Mouse (Mus musculus): Measurements from ENCODE around the gene Zfp949. TPM values are rescaled to one million over a fixed set of nuclear protein-coding genes. Genes with fewer than 3 reads are reported as not detected.

The Zfp949 gene
- 10.7 and 10.8 TPM in 2 replicates for polyA plus RNA-seq (2016; fragmentation: Nextera tagmentation; extraction: Ambion mirVana)

GRCm38 (mm10) chr9:88547851-88548613 lies at the start of gene Zfp949:
Gene Zfp949, plus strand, starts transcription at chr9:88548020.
- peaks cover 27% of the 10 kb centered on the region for H3K4me1 ChIP-seq
- peak; percentile 93 for ATAC-seq (ENCODE audit: low FRiP score)
- no peaks in the 10 kb centered on the region; the same call in 1 of the 2 replicates for H3K36me3 ChIP-seq (replicated peaks)
- no peaks in the 10 kb centered on the region for H3K9me3 ChIP-seq
- H3K4me3 ChIP-seq (replicated peaks) = peak within 1 kb of the TSS; percentile 72
- peak within 1 kb of the TSS; percentile 67 for H3K4me2 ChIP-seq
- H3K9ac ChIP-seq = peak within 1 kb of the TSS; percentile 68
- H3K27me3 ChIP-seq = no peaks in the 10 kb centered on the region
- peak within 1 kb of the TSS; percentile 77 for H3K27ac ChIP-seq
- under 1% methylated on average over 30 of the region's 30 CpGs for WGBS

- H3K27me3 ChIP-seq = no peaks in the 10 kb centered on the region
- H3K36me3 ChIP-seq (replicated peaks) = no peaks in the 10 kb centered on the region
- no peak overlapping the region for H3K4me2 ChIP-seq
- no peak for ATAC-seq (ENCODE audit: low FRiP score)
- no peak overlapping the region for H3K27ac ChIP-seq
- WGBS = 88% methylated on average over 2 of the region's 2 CpGs
- no peak overlapping the region for H3K9ac ChIP-seq
- no peak overlapping the region for H3K4me3 ChIP-seq (replicated peaks)
- H3K9me3 ChIP-seq = no peaks in the 10 kb centered on the region
- H3K4me1 ChIP-seq = no peaks in the 10 kb centered on the region
Measured at GRCm38 (mm10) chr9:88500112-88500511, 47.7 kb upstream of the Zfp949 start.

- H3K27ac ChIP-seq = no peak overlapping the region
- no peak overlapping the region for H3K4me2 ChIP-seq
- no peaks in the 10 kb centered on the region for H3K4me1 ChIP-seq
- H3K27me3 ChIP-seq = no peaks in the 10 kb centered on the region
- no peak overlapping the region for H3K9ac ChIP-seq
- no peak overlapping the region for H3K4me3 ChIP-seq (replicated peaks)
- WGBS = 94% methylated on average over 6 of the region's 6 CpGs
- no peaks in the 10 kb centered on the region for H3K36me3 ChIP-seq (replicated peaks)
- no peak for ATAC-seq (ENCODE audit: low FRiP score)
- H3K9me3 ChIP-seq = no peaks in the 10 kb centered on the region
Measured at GRCm38 (mm10) chr9:88501846-88502245, 46.0 kb upstream of the Zfp949 start.

- no peak overlapping the region for H3K27ac ChIP-seq
- H3K27me3 ChIP-seq = no peaks in the 10 kb centered on the region
- no peak for ATAC-seq (ENCODE audit: low FRiP score)
- no peak overlapping the region for H3K4me2 ChIP-seq
- peaks cover 6% of the 10 kb centered on the region for H3K4me1 ChIP-seq
- no peak overlapping the region for H3K9ac ChIP-seq
- H3K4me3 ChIP-seq (replicated peaks) = no peak overlapping the region
- H3K9me3 ChIP-seq = no peaks in the 10 kb centered on the region
- WGBS = 85% methylated on average over 1 of the region's 1 CpGs
- peaks cover 6% of the 10 kb centered on the region for H3K36me3 ChIP-seq (replicated peaks)
Measured at GRCm38 (mm10) chr9:88515546-88515945, 32.3 kb upstream of the Zfp949 start.

GRCm38 (mm10) chr9:88516361-88516995 lies 31.3 kb upstream of the Zfp949 start:
- no peak for ATAC-seq (ENCODE audit: low FRiP score)
- H3K4me3 ChIP-seq (replicated peaks) = no peak overlapping the region
- no peaks in the 10 kb centered on the region for H3K9me3 ChIP-seq
- H3K36me3 ChIP-seq (replicated peaks) = peaks cover 14% of the 10 kb centered on the region
- 83% methylated on average over 3 of the region's 3 CpGs for WGBS
- H3K27ac ChIP-seq = no peak overlapping the region
- no peak overlapping the region for H3K9ac ChIP-seq
- peaks cover 14% of the 10 kb centered on the region for H3K4me1 ChIP-seq
- no peaks in the 10 kb centered on the region for H3K27me3 ChIP-seq
- no peak overlapping the region for H3K4me2 ChIP-seq

- peak overlapping the region; percentile 66 for H3K4me2 ChIP-seq
- no peak overlapping the region for H3K4me3 ChIP-seq (replicated peaks)
- no peaks in the 10 kb centered on the region for H3K9me3 ChIP-seq
- no peaks in the 10 kb centered on the region for H3K27me3 ChIP-seq
- H3K36me3 ChIP-seq (replicated peaks) = peaks cover 14% of the 10 kb centered on the region
- H3K27ac ChIP-seq = 0 out of 2 replicates have a peak overlapping the region, but pooled peaks have one; percentile 9
- no peak for ATAC-seq (ENCODE audit: low FRiP score)
- peaks cover 16% of the 10 kb centered on the region for H3K4me1 ChIP-seq
- H3K9ac ChIP-seq = no peak overlapping the region
Measured at GRCm38 (mm10) chr9:88519390-88520121, 28.3 kb upstream of the Zfp949 start.

GRCm38 (mm10) chr9:88520122-88520848 lies 27.5 kb upstream of the Zfp949 start:
- Histone ChIP-seq H3K4me2 (peak overlapping the region; percentile 66), H3K4me1 (peaks cover 16% of the 10 kb centered on the region), H3K4me3 (replicated peaks) (peak overlapping the region; percentile 75), H3K9ac (peak overlapping the region; percentile 89; the same call in 1 of the 2 replicates), H3K36me3 (replicated peaks) (peaks cover 14% of the 10 kb centered on the region), H3K27ac (0 out of 2 replicates have a peak overlapping the region, but pooled peaks have one; percentile 32), H3K9me3 (no peaks in the 10 kb centered on the region), H3K27me3 (no peaks in the 10 kb centered on the region)
- WGBS = 27% methylated on average over 2 of the region's 2 CpGs
- ATAC-seq (ENCODE audit: low FRiP score) = no peak

- no peak for ATAC-seq (ENCODE audit: low FRiP score)
- Histone ChIP-seq H3K27ac (0 out of 2 replicates have a peak overlapping the region, but pooled peaks have one; percentile 32), H3K4me1 (peaks cover 16% of the 10 kb centered on the region), H3K36me3 (replicated peaks) (peaks cover 14% of the 10 kb centered on the region), H3K9me3 (no peaks in the 10 kb centered on the region), H3K4me2 (peak overlapping the region; percentile 66), H3K4me3 (replicated peaks) (peak overlapping the region; percentile 75), H3K27me3 (no peaks in the 10 kb centered on the region), H3K9ac (peak overlapping the region; percentile 89)
- WGBS = 25% methylated on average over 4 of the region's 4 CpGs
Measured at GRCm38 (mm10) chr9:88520849-88521483, 26.9 kb upstream of the Zfp949 start.

- 0% methylated on average over 10 of the region's 10 CpGs for WGBS
- H3K4me1 ChIP-seq = peaks cover 16% of the 10 kb centered on the region
- peak overlapping the region; percentile 66 for H3K4me2 ChIP-seq
- H3K9ac ChIP-seq = peak overlapping the region; percentile 89
- peaks cover 14% of the 10 kb centered on the region for H3K36me3 ChIP-seq (replicated peaks)
- H3K27ac ChIP-seq = peak overlapping the region; percentile 92
- peak overlapping the region; percentile 75 for H3K4me3 ChIP-seq (replicated peaks)
- no peak for ATAC-seq (ENCODE audit: low FRiP score)
- H3K9me3 ChIP-seq = no peaks in the 10 kb centered on the region
- no peaks in the 10 kb centered on the region for H3K27me3 ChIP-seq
Measured at GRCm38 (mm10) chr9:88521961-88522568, 25.8 kb upstream of the Zfp949 start.

GRCm38 (mm10) chr9:88522569-88523334 lies 25.1 kb upstream of the Zfp949 start:
- ATAC-seq (ENCODE audit: low FRiP score) = peak; percentile 93

More at GRCm38 (mm10) chr9:88522569-88523334, 25.1 kb upstream of the Zfp949 start:
- peak overlapping the region; percentile 75 for H3K4me3 ChIP-seq (replicated peaks)
- no peaks in the 10 kb centered on the region for H3K9me3 ChIP-seq
- H3K4me1 ChIP-seq = peaks cover 16% of the 10 kb centered on the region
- H3K36me3 ChIP-seq (replicated peaks) = peaks cover 14% of the 10 kb centered on the region
- no peaks in the 10 kb centered on the region for H3K27me3 ChIP-seq
- peak overlapping the region; percentile 67 for H3K4me2 ChIP-seq
- peak overlapping the region; percentile 89 for H3K9ac ChIP-seq
- under 1% methylated on average over 69 of the region's 69 CpGs for WGBS
- peak overlapping the region; percentile 92 for H3K27ac ChIP-seq
